Mouse (Mus musculus) hindbrain, postnatal 0 days (tissue): ENCODE data around the gene Lrp1. TPM values are rescaled to one million over a fixed set of nuclear protein-coding genes. Genes with fewer than 3 reads are reported as not detected.

Source experiments
- ATAC-seq: fragments of 200-750 bp; cut with Nextera tagmentation; 2 replicates; pipeline ENCODE4 v1.8.0; 2017; ENCODE audit warnings: mild to moderate bottlenecking, moderate TSS enrichment, moderate library complexity
- DNase-seq: peaks from one replicate; pipeline ENCODE4 v3.0.0-alpha.2; 2015; ENCODE audit warnings: low spot score
- H3K27ac ChIP-seq: fragments of 300-500 bp; sonication (generic); 2 replicates; pipeline ENCODE4 v1.5.1; 2014; ENCODE audit warnings: mild to moderate bottlenecking
- H3K27me3 ChIP-seq: fragments of 300-500 bp; sonication (generic); 2 replicates; pipeline ENCODE4 v1.6.1; 2014; ENCODE audit warnings: low read length, mixed read lengths; ENCODE audit not compliant: insufficient read depth
- H3K36me3 ChIP-seq: fragments of 300-500 bp; sonication (generic); 2 replicates; pipeline ENCODE4 v1.6.1; 2014; ENCODE audit warnings: low read length, mixed read lengths; ENCODE audit not compliant: insufficient read depth
- H3K4me1 ChIP-seq: fragments of 300-500 bp; sonication (generic); 2 replicates; pipeline ENCODE4 v1.6.1; 2014; ENCODE audit warnings: antibody characterized with exemption, low read length, mixed read lengths; ENCODE audit not compliant: insufficient read depth
- H3K4me2 ChIP-seq: fragments of 300-500 bp; sonication (generic); 2 replicates; pipeline ENCODE4 v1.6.1; 2014; ENCODE audit warnings: low read depth, mild to moderate bottlenecking, low read length, moderate library complexity, mixed read lengths
- H3K4me3 ChIP-seq: fragments of 300-500 bp; sonication (generic); 2 replicates; pipeline ENCODE4 v1.5.1; 2014; ENCODE audit warnings: low read length
- H3K9ac ChIP-seq: fragments of 300-500 bp; sonication (generic); replicated peaks from 2 replicates; pipeline ENCODE4 v1.6.1; 2014; ENCODE audit warnings: mild to moderate bottlenecking, low read length, moderate library complexity, mixed read lengths
- H3K9me3 ChIP-seq: fragments of 300-500 bp; sonication (generic); 2 replicates; pipeline ENCODE4 v1.6.1; 2016; ENCODE audit warnings: low read length, mixed read lengths
- CTCF ChIP-seq: IDR thresholded peaks from 2 replicates; pipeline ENCODE4 v1.5.1; 2016; ENCODE audit warnings: antibody characterized with exemption, control low read depth, low read depth
- WGBS: fragments of 180-500 bp; shearing (Covaris S2); extraction: QIAGEN DNeasy Blood & Tissue Kit; methylation state at CpG from one replicate; pipeline ENCODE4 v1.1.7; 2014; 5-methylcytosine and 5-hydroxymethylcytosine counted together
- polyA plus RNA-seq: library from polyadenylated mRNA; unstranded; fragments of >200 nt; fragmentation: Nextera tagmentation; extraction: Ambion mirVana; gene quantifications from 2 replicates; pipeline ENCODE4 v1.2.1, GENCODE M21; 2015
- total RNA-seq: library from RNA; depleted of rRNA; stranded (reverse); fragments of >200 nt; gene quantifications from 2 replicates; pipeline ENCODE4 v1.2.3, GENCODE M21; 2014

Lrp1 gene
- total and polyA plus RNA-seq, 2 experiments from 2014 or later: 75.5 to 245 TPM

- H3K4me1 ChIP-seq: peaks cover 6% of the 10 kb centered on the region; the same call in 1 of the 2 replicates
- DNase-seq: no peak
- peaks cover 25% of the 10 kb centered on the region; the same call in 1 of the 2 replicates for H3K27me3 ChIP-seq
- no peaks in the 10 kb centered on the region for H3K9me3 ChIP-seq
- TF ChIP-seq CTCF: no peak
- no peaks in the 10 kb centered on the region for H3K36me3 ChIP-seq
- H3K27ac ChIP-seq: no peak overlapping the region
- no peak overlapping the region for H3K9ac ChIP-seq
- ATAC-seq: no peak
- H3K4me3 ChIP-seq: no peak overlapping the region
- WGBS: 77% methylated on average over 5 of the region's 5 CpGs
- H3K4me2 ChIP-seq: no peak overlapping the region
Observed at GRCm38 (mm10) chr10:127640421-127640820, 19.5 kb upstream of the Lrp1 start.

- Histone ChIP-seq H3K27me3 (no peaks in the 10 kb centered on the region), H3K9me3 (no peaks in the 10 kb centered on the region), H3K36me3 (no peaks in the 10 kb centered on the region), H3K4me2 (no peak overlapping the region), H3K27ac (no peak overlapping the region), H3K9ac (no peak overlapping the region), H3K4me3 (no peak overlapping the region), H3K4me1 (no peaks in the 10 kb centered on the region)
- 79% methylated on average over 7 of the region's 7 CpGs for WGBS
- TF ChIP-seq CTCF: no peak
- DNase-seq (no peak), ATAC-seq (no peak)
Observed at GRCm38 (mm10) chr10:127632668-127633271, 11.8 kb upstream of the Lrp1 start.

GRCm38 (mm10) chr10:127631261-127632214 lies 10.6 kb upstream of the Lrp1 start:
- Histone ChIP-seq H3K9me3 (no peaks in the 10 kb centered on the region), H3K27me3 (no peaks in the 10 kb centered on the region), H3K27ac (no peak overlapping the region), H3K4me2 (no peak overlapping the region), H3K36me3 (no peaks in the 10 kb centered on the region), H3K4me3 (no peak overlapping the region), H3K4me1 (no peaks in the 10 kb centered on the region), H3K9ac (no peak overlapping the region)
- ATAC-seq (no peak), DNase-seq (no peak)
- 79% methylated on average over 10 of the region's 10 CpGs for WGBS
- TF ChIP-seq CTCF: no peak

- 75% methylated on average over 3 of the region's 3 CpGs for WGBS
- no peak overlapping the region for H3K9ac ChIP-seq
- peak; percentile 59 for DNase-seq
Observed at GRCm38 (mm10) chr10:127626433-127626832, 5.5 kb upstream of the Lrp1 start.

GRCm38 (mm10) chr10:127623439-127624216 lies 2.7 kb upstream of the Lrp1 start:
- H3K27ac ChIP-seq: no peak overlapping the region
- no peak overlapping the region for H3K9ac ChIP-seq
- DNase-seq (no peak), ATAC-seq (no peak)
- no peaks in the 10 kb centered on the region for H3K27me3 ChIP-seq
- no peaks in the 10 kb centered on the region for H3K9me3 ChIP-seq
- no peaks in the 10 kb centered on the region for H3K36me3 ChIP-seq
- no peak; the same call in 1 of the 2 replicates for TF ChIP-seq CTCF
- H3K4me3 ChIP-seq: no peak overlapping the region
- 98% methylated on average over 6 of the region's 6 CpGs for WGBS
- no peak overlapping the region for H3K4me2 ChIP-seq
- H3K4me1 ChIP-seq: peaks cover 9% of the 10 kb centered on the region

More at GRCm38 (mm10) chr10:127626433-127626832, 5.5 kb upstream of the Lrp1 start:
- Histone ChIP-seq H3K36me3 (no peaks in the 10 kb centered on the region), H3K4me2 (no peak overlapping the region), H3K4me3 (no peak overlapping the region), H3K4me1 (no peaks in the 10 kb centered on the region), H3K27me3 (no peaks in the 10 kb centered on the region), H3K9me3 (no peaks in the 10 kb centered on the region), H3K27ac (no peak overlapping the region)
- no peak for ATAC-seq
- peak; percentile 61 for TF ChIP-seq CTCF

GRCm38 (mm10) chr10:127622661-127623060 lies 1.7 kb upstream of the Lrp1 start:
- 0 out of 2 replicates have a peak overlapping the region, but pooled peaks have one; percentile 87 for H3K27ac ChIP-seq
- H3K9ac ChIP-seq: no peak overlapping the region
- DNase-seq (no peak), ATAC-seq (no peak)
- no peak for TF ChIP-seq CTCF
- no peaks in the 10 kb centered on the region for H3K36me3 ChIP-seq
- no peak overlapping the region for H3K4me2 ChIP-seq
- H3K9me3 ChIP-seq: no peaks in the 10 kb centered on the region
- no peaks in the 10 kb centered on the region for H3K27me3 ChIP-seq
- no peak overlapping the region for H3K4me3 ChIP-seq
- WGBS: 65% methylated on average over 4 of the region's 4 CpGs
- H3K4me1 ChIP-seq: peaks cover 16% of the 10 kb centered on the region
